Mouse (Mus musculus) liver, adult 2 months (tissue): ENCODE measurements at regions not wholly inside any gene's neighbourhood (a gene's known extent, or its start where the extent isn't known, plus 50 kb on each side); places are given as distances from the start of the nearest gene placed in this dataset.

ENCODE experiments used
- CTCF ChIP-seq: fragments of 200-500 bp; IDR thresholded peaks from 2 replicates; pipeline ENCODE4 v1.5.1; 2011; ENCODE audit warnings: low read depth, low read length, control low read depth
- POLR2A ChIP-seq: fragments of 200-500 bp; IDR thresholded peaks from 2 replicates; pipeline ENCODE4 v1.6.1; 2011; ENCODE audit warnings: low read length, control low read depth; ENCODE audit not compliant: insufficient read depth; ENCODE audit errors: extremely low read depth

DNA sequence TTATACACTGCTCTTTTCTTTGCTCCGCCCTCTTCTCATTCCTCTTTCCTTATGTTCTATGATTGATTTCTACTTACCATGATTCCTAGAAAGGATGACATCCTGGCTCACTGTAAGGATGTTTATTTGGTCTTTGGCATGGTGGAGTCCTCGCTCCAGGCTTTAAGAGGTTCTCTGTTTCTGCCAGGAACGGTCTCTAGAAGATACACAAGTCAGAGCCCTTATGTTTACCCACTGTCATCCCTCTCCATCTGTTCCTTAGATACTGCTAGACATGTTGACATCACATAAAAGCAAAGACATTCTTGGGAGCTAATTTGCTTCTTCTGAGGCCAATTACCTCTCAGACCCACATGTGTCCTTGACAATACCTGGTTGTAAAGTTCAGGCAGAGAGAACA, 552.9 kb downstream of the Gm16223 start:
- TF ChIP-seq POLR2A (no peak), CTCF (no peak)
